Mouse (Mus musculus): ENCODE measurements around the gene Gm21776. TPM values are rescaled to one million over a fixed set of nuclear protein-coding genes. Genes with fewer than 3 reads are reported as not detected.

The Gm21776 gene
- polyA plus RNA-seq (2014; fragmentation: Illumina TruSeq; extraction: RNeasy Lipid Tissue Mini Kit (QIAGEN cat#74804); ENCODE audit: low read depth, low replicate concordance) = not detected

DNA sequence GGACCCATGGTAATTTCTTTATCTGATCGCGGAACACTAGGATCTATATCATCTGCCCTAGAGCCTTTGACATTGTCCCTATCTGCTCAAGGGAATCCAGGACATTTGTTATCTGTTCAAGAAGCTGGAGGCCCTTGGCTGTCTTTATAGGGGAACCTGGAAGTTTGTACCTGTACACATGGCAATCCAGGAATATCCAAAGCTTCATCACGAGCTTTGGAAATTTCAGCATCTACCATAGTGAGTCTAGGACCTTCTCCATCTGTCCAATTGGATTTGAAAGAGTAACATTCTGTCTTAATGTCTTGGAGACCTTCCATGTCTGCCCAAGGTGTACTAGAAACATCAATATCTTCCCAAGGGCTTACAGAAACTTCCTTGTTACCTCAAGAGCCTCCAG is at the start of gene Gm21776:
Gene Gm21776, plus strand, starts transcription at position 301 of the 400 bp plus-strand sequence.

Measured in heart, adult 10 weeks (tissue).